Mouse (Mus musculus): ENCODE results near the gene Prkg1. TPM values are rescaled to one million over a fixed set of nuclear protein-coding genes. Genes with fewer than 3 reads are reported as not detected.
"Not testable (repeated sequence)": the region's sequence is repeated elsewhere in the genome, so short reads cannot be mapped to it uniquely, and the experiment has no call there.

Gene Prkg1
- polyA plus RNA-seq, 1 experiment from 2014 or later, result 2.5 TPM

DNA sequence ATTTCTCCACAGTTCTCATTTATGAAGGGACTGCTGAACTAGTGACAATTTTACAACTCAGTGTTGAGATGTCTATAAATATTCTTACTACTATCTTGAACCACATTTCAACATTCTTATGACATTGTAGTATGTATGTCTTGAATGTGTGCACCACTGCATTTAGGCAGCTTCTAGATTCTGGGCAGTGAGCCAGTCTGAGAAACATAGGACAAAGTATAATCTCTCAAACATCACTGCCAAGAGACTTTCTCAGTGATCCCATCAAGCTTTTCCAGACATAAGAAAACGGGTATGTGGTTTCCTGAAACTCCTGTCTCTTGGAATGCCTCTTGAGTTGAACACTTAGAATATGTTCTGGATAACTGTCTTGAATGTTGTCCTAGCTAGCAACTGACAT is 394.7 kb downstream of the Prkg1 start:
- 89% methylated on average over 1 of the region's 1 CpGs for WGBS (ENCODE audit: missing documents)
- Histone ChIP-seq H3K4me3 (ENCODE audit: inconsistent target) (no peak overlapping the region), H3K36me3 (ENCODE audit: inconsistent target) (no peaks in the 10 kb centered on the region)

DNA sequence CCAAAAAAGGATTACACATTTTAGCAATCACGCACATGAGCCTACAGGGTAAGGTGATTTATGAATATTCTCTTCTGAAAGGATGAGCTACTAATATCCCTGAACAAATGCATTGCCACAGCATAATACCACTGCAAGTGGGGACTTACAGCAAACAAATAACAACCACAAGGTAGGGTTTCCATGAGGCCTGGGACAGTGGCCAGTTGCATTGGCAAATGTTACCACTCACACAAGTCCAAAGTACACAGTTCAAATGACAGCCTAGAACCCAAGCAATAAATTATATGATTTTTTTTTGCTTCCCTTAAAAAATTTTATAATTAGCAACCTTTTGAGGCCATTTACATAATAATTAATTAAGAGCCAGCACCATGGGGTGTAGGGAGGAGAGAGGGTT is 395.7 kb downstream of the Prkg1 start:
- no CpG with 5 or more reads among the region's 1 CpGs for WGBS (ENCODE audit: missing documents)
- Histone ChIP-seq H3K4me3 (ENCODE audit: inconsistent target) (no peak overlapping the region), H3K79me2 (ENCODE audit: inconsistent target) (no peaks in the 10 kb centered on the region), H3K27ac (no peak overlapping the region), H3K36me3 (ENCODE audit: inconsistent target) (no peaks in the 10 kb centered on the region)

More for the DNA sequence above, 394.7 kb downstream of the Prkg1 start:
- H3K27ac ChIP-seq, result no peak overlapping the region
- no peaks in the 10 kb centered on the region for H3K79me2 ChIP-seq (ENCODE audit: inconsistent target)

DNA sequence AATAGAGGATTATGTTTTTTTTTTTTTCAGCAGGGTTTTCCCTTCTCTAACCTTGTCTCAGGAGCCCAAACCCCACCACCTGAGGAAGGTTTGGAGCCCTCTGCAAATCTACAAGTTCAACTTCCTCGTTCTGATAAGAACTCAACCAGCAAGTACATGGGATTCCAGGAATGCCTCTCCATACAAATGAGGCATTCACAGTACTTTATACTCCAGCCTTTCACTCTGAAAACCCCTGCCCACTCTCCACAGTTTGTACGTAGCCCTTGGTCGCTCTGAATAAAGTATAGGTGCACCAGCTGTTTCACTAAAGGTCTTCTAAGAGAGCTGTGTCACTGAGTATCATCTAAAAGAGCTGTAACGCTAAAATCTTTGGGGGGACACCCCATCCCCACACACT is 402.8 kb downstream of the Prkg1 start:
- H3K27ac ChIP-seq, result no peak overlapping the region
- no peaks in the 10 kb centered on the region for H3K36me3 ChIP-seq (ENCODE audit: inconsistent target)
- no peak overlapping the region for H3K4me3 ChIP-seq (ENCODE audit: inconsistent target)
- WGBS (ENCODE audit: missing documents), result 78% methylated on average over 4 of the region's 4 CpGs
- no peaks in the 10 kb centered on the region for H3K79me2 ChIP-seq (ENCODE audit: inconsistent target)

GRCm38 (mm10) chr19:31361575-31361974 is 403.3 kb downstream of the Prkg1 start:
- no peaks in the 10 kb centered on the region for H3K36me3 ChIP-seq (ENCODE audit: inconsistent target)
- 87% methylated on average over 4 of the region's 5 CpGs for WGBS (ENCODE audit: missing documents)
- H3K27ac ChIP-seq, result no peak overlapping the region
- no peaks in the 10 kb centered on the region for H3K79me2 ChIP-seq (ENCODE audit: inconsistent target)
- no peak overlapping the region for H3K4me3 ChIP-seq (ENCODE audit: inconsistent target)

DNA sequence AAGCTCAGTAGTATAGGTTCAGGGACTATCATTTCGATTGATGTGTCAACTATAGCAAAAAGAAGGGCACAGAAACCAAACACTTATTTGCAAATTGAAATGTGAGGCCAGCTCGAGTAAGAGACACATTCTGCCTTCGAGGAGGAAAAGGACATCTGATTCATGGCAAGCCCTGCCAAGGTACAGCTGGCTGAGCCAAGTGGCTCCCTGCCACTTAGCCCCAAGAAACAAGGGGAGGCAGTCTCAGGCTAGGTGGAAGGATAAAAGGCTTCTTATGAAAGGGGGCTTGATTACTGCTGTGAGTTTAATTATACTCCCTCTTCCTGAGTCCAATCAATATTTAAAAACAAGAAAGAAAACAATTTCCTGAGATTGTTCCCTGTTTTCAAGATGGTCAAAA is 403.7 kb downstream of the Prkg1 start:
- no peaks in the 10 kb centered on the region for H3K36me3 ChIP-seq (ENCODE audit: inconsistent target)
- H3K79me2 ChIP-seq (ENCODE audit: inconsistent target), result no peaks in the 10 kb centered on the region
- no peak overlapping the region for H3K27ac ChIP-seq
- no peak overlapping the region for H3K4me3 ChIP-seq (ENCODE audit: inconsistent target)
- WGBS (ENCODE audit: missing documents), result 70% methylated on average over 3 of the region's 3 CpGs

- WGBS (ENCODE audit: missing documents), result 95% methylated on average over 1 of the region's 1 CpGs
- Histone ChIP-seq H3K4me3 (ENCODE audit: inconsistent target) (no peak overlapping the region), H3K79me2 (ENCODE audit: inconsistent target) (no peaks in the 10 kb centered on the region), H3K27ac (no peak overlapping the region), H3K36me3 (ENCODE audit: inconsistent target) (no peaks in the 10 kb centered on the region)
Measured at GRCm38 (mm10) chr19:31354959-31355358, 409.9 kb downstream of the Prkg1 start.

DNA sequence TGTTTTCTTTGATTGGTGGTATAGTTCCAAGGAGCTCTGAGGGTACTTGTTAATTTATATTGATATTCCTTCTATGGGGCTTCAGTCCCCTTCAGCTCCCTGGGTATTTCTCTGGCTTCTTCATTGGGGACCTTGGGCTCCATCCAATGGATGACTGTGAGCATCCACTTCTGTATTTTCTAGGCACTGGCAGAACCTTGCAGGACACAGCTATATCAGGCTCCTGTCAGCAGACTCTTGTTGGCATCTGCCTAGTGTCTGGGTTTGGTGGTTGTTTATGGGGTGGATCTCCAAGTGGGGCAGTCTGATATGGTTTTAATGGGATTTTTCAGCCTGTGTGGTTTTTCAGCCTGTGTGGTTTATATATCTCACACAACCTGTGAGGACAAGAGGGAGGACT is 412.0 kb downstream of the Prkg1 start:
- not testable (repeated sequence) for H3K79me2 ChIP-seq (ENCODE audit: inconsistent target); H3K4me3 ChIP-seq (ENCODE audit: inconsistent target); H3K36me3 ChIP-seq (ENCODE audit: inconsistent target); H3K27ac ChIP-seq

DNA sequence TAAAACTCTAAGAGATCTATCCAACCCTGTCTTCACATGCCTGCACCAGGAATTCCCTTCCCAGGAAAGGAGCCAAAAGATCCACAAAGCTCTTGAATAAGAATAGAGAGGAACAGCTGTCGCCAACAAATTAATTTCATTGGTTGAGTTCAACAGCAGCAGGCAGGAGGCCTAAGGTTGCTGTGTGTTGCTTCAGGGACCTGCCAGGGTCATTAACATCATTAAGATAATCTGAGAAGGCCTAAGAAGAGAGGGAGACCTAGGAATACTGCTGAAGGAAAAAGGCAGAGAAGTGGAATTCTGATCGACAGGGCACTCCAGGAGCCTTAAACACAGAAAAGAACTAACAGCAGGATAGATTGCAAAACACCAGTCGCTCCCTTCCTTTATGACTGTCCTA is 413.0 kb downstream of the Prkg1 start:
- H3K4me3 ChIP-seq (ENCODE audit: inconsistent target), result no peak overlapping the region
- no peaks in the 10 kb centered on the region for H3K79me2 ChIP-seq (ENCODE audit: inconsistent target)
- no peaks in the 10 kb centered on the region for H3K36me3 ChIP-seq (ENCODE audit: inconsistent target)
- no peak overlapping the region for H3K27ac ChIP-seq
- 86% methylated on average over 3 of the region's 3 CpGs for WGBS (ENCODE audit: missing documents)

DNA sequence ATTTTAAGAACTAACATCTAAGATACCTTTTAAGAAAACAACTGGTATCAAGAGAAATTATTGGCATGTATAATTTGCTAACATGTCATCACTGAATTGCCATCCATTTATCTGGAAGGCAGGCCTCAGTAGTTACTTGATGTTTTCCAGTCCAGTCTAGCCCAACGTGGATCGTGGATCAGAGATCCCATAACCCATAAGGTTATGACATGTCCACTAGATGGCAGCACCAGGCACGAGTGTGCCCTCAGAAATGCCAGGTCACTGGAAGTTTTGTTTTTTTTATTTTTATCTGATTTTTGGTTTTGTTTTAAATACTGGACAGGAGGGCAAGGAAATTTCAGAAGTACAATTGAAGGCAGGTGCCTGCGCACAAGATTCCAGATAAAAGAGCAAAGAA is 422.7 kb downstream of the Prkg1 start:
- H3K36me3 ChIP-seq (ENCODE audit: inconsistent target), result no peaks in the 10 kb centered on the region
- H3K79me2 ChIP-seq (ENCODE audit: inconsistent target), result no peaks in the 10 kb centered on the region
- WGBS (ENCODE audit: missing documents), result 2% methylated on average over 4 of the region's 4 CpGs
- H3K4me3 ChIP-seq (ENCODE audit: inconsistent target), result no peak overlapping the region
- H3K27ac ChIP-seq, result no peak overlapping the region

DNA sequence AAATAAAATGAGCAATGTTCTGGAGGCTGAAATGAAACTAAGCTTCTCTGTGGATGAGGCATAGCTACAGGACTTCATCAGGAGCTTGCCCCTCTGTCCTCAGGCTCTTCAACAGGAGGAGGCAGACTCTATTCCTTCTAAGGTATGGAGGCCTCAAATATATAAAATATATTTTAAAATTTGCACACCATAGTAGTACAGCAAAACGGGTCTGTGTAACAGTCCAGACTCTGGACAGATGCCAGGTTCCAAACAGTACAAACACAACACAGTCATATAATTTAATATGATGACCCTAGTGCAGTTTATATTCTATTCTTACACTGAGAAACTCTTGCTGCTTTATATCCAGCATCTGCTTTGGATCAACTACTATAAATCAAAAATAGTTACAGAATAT is 423.9 kb downstream of the Prkg1 start:
- H3K27ac ChIP-seq, result no peak overlapping the region
- no peak overlapping the region for H3K4me3 ChIP-seq (ENCODE audit: inconsistent target)
- WGBS (ENCODE audit: missing documents), result 62% methylated on average over 1 of the region's 1 CpGs
- H3K79me2 ChIP-seq (ENCODE audit: inconsistent target), result no peaks in the 10 kb centered on the region
- H3K36me3 ChIP-seq (ENCODE audit: inconsistent target), result no peaks in the 10 kb centered on the region

DNA sequence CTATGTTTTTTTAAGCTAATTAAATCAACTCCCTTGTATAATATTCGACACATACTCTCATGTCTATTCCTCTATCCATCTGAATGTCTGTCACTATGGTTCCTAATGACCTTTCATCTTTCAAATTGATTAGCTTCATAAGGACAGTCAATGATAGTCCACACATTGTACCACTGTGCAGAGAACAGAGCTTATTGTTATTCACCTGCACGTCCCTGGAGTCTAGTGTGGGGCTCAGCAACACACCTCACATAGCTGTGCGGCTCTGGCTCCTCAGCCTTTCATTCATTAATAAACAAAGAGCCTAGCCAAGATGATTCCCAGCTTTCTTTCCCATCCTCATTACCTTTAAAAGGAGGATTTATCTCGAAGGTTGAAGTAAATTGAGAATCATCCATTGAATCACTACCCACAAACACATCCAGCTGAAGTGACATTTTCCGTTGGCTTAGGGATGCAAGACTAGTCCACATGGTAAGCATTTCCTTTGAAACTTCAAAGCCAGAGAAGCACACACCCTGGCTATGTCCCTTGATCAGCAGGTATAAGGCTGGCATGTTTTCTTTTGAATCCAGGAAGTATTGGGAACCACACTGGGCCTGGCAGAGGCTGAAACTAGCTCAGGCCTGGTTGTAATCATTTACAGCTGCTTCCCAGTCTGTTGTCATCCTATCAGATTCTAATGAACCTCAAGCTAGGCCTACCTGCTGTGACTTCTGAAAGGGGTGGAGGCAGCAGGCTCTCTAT is 426.3 kb downstream of the Prkg1 start:
- Histone ChIP-seq H3K36me3 (ENCODE audit: inconsistent target) (no peaks in the 10 kb centered on the region), H3K4me3 (ENCODE audit: inconsistent target) (no peak overlapping the region), H3K79me2 (ENCODE audit: inconsistent target) (no peaks in the 10 kb centered on the region), H3K27ac (no peak overlapping the region)
- 95% methylated on average over 5 of the region's 5 CpGs for WGBS (ENCODE audit: missing documents)

GRCm38 (mm10) chr19:31337863-31338217 is 427.0 kb downstream of the Prkg1 start:
- Histone ChIP-seq H3K27ac (no peak overlapping the region), H3K79me2 (ENCODE audit: inconsistent target) (no peaks in the 10 kb centered on the region), H3K4me3 (ENCODE audit: inconsistent target) (no peak overlapping the region), H3K36me3 (ENCODE audit: inconsistent target) (no peaks in the 10 kb centered on the region)
- 3% methylated on average over 6 of the region's 6 CpGs for WGBS (ENCODE audit: missing documents)

DNA sequence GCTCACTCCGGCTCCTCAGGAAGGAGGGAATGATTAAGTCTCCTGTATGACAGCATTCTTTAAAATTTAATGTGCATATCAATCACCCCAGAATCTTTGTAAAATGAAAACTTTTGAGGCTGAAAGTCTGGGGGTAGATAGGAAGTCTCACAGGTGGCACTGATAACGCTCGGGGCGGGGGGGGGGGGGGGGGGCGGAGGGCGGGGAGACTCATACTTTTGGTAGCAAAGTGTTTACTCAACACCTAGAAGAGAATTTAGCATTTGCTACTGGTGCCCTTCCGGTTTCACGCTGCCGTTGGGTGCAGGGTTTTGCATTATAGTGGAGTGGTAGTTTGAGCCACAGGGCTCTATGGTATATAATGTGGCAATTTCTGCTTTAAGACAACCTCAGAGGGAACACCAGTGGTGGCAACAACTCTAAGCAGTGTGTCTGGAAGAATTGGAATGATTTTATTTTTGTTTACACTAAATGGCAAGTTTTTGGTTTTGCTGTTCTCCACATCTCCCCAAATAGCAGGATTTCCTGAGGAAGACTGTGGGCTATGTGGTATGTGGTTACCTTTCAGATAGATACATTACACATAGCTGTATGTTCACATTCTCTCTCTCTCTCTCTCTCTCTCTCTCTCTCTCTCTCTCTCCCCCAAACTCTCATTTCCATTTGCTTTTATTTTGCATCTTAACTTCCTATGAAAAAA is 427.5 kb downstream of the Prkg1 start:
- 18% methylated on average over 7 of the region's 9 CpGs for WGBS (ENCODE audit: missing documents)
- Histone ChIP-seq H3K4me3 (ENCODE audit: inconsistent target) (no peak overlapping the region), H3K27ac (no peak overlapping the region), H3K79me2 (ENCODE audit: inconsistent target) (no peaks in the 10 kb centered on the region), H3K36me3 (ENCODE audit: inconsistent target) (no peaks in the 10 kb centered on the region)

GRCm38 (mm10) chr19:31336381-31336780 is 428.5 kb downstream of the Prkg1 start:
- WGBS (ENCODE audit: missing documents), result 58% methylated on average over 3 of the region's 3 CpGs
- Histone ChIP-seq H3K79me2 (ENCODE audit: inconsistent target) (no peaks in the 10 kb centered on the region), H3K27ac (no peak overlapping the region), H3K4me3 (ENCODE audit: inconsistent target) (no peak overlapping the region), H3K36me3 (ENCODE audit: inconsistent target) (no peaks in the 10 kb centered on the region)

DNA sequence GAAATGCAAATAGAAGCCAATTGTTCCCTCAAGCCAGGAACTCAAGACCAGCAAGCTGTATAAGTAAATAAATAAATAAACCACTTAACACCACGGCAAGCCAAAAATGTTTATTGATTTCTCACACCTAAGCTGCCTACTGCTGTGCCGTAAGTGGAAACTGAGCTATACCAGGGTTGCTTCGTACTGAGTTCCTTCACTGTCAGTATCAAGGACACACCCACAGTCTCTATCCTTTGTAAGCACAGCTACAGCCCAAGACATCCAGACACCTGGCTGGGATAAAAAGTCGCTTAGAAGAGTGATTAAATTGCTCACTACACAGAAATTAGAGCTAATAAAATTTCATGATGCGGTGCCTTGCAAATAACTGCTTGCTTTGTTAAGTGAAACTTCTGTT is 434.9 kb downstream of the Prkg1 start:
- no peaks in the 10 kb centered on the region for H3K79me2 ChIP-seq (ENCODE audit: inconsistent target)
- H3K36me3 ChIP-seq (ENCODE audit: inconsistent target), result no peaks in the 10 kb centered on the region
- no peak overlapping the region for H3K4me3 ChIP-seq (ENCODE audit: inconsistent target)
- no peak overlapping the region for H3K27ac ChIP-seq
- WGBS (ENCODE audit: missing documents), result 98% methylated on average over 5 of the region's 5 CpGs

- Histone ChIP-seq H3K36me3 (ENCODE audit: inconsistent target) (no peaks in the 10 kb centered on the region), H3K79me2 (ENCODE audit: inconsistent target) (no peaks in the 10 kb centered on the region), H3K27ac (no peak overlapping the region), H3K4me3 (ENCODE audit: inconsistent target) (no peak overlapping the region)
- 92% methylated on average over 3 of the region's 3 CpGs for whole genome bisulfite sequencing (ENCODE audit: missing documents)
Measured at GRCm38 (mm10) chr19:31304760-31305159, 460.1 kb downstream of the Prkg1 start.
